Mouse (Mus musculus) cortical plate, adult 2 months (tissue): ENCODE data around the gene Wfikkn2.

ENCODE experiments used
- CTCF ChIP-seq: fragments of 200-500 bp; IDR thresholded peaks from 2 replicates; pipeline ENCODE4 v1.5.1; 2011; ENCODE audit warnings: mild to moderate bottlenecking, control low read depth, low read length; ENCODE audit not compliant: insufficient read depth; ENCODE audit errors: extremely low read depth
- POLR2A ChIP-seq: fragments of 200-500 bp; IDR thresholded peaks from 2 replicates; pipeline ENCODE4 v1.6.1; 2011; ENCODE audit warnings: mild to moderate bottlenecking, low read length, control low read depth; ENCODE audit not compliant: insufficient read depth; ENCODE audit errors: extremely low read depth

GRCm38 (mm10) chr11:94242760-94243421 lies 2.9 kb downstream of the Wfikkn2 start:
- TF ChIP-seq POLR2A, result no peak
- TF ChIP-seq CTCF, result no peak
